Mouse (Mus musculus): ENCODE results near the gene Galnt6.

DNA sequence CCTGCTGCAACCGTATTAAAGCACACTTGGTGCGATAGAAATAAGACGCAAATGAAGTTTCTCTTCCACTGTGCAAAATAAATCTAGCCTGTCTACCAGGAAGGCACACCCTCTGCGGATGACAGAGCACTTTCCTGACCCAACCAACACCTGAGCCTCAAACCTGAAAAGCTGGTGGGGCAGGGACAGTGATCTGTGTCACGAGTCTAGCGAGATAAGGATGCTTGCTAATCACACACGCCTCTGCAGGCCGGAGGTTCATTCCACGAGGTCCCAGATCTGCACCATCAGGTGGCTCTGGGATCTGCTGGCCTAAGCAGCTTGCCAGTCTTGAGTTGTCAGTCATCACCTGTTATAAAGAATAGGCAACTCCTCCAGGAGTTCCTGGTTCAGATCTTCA is 77.6 kb downstream of the Galnt6 start:
- TF ChIP-seq CTCF (IDR thresholded peaks at IDR 0.05; ENCODE audit: low read depth) (no peak), EP300 (IDR thresholded peaks at IDR 0.05; ENCODE audit: low read depth) (no peak)
